Mouse (Mus musculus): ENCODE measurements around the gene Ccdc141.

Ccdc141 gene

GRCm38 (mm10) chr2:77118102-77118501 lies 52.3 kb downstream of the Ccdc141 start:
- no peak for DNase-seq

DNA sequence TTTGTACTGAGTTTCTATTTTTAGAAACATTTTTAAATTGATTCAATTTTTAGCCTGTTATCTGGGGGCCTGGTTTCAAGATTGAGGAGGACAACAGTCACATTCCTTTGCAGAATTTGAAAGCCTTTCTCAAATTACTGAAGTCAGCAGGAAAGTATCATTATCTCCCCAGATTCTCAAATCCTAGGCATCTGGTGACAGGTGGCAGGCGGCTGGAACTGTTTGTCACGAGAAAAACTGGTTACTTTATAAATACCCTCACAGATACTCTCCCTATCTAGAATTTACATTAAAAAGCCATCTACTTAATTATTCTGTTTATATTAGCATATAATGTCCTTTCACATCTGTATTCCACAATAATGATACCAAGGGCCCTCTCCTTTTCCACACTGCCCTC lies 56.1 kb downstream of the Ccdc141 start:
- no peak for DNase-seq

DNA sequence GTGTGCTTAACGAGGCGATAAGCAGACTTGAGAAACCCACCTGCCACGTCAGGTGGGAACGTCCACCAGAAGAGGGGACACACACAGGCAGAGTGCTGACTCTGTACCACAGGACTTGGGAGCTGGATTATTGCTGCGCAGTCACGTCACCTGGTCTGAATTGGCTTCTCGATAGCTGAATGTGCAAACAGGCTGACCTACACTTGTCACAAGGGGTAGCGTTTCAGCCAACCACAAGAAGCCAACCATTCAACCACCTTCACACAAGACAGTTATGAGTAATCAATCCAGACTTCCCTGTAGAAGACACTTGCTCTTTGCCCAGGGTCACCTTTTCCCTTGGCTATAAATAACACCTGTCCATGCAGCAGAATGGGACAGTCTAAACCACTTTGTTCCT lies 56.6 kb downstream of the Ccdc141 start:
- DNase-seq = no peak

GRCm38 (mm10) chr2:77113026-77113425 lies 57.4 kb downstream of the Ccdc141 start:
- DNase-seq = no peak

DNA sequence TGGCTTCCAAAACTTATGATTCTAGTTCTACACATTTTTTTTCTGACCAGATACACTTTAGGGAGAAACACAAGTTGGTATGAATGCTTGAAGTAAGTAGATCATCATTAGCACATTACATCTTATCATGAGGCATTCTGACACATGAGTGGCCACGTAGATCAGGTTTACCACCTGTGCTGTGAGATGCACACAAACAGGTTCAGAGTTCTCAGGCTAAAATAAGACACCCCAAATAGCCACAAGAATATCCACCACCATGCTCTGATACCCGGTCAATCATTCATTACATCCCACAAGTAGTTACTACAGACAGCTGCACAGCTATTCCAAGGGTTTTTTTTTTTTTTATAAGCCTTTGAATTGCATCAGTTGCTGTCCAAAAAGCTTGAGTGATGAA lies 59.3 kb downstream of the Ccdc141 start:
- no peak for DNase-seq

DNA sequence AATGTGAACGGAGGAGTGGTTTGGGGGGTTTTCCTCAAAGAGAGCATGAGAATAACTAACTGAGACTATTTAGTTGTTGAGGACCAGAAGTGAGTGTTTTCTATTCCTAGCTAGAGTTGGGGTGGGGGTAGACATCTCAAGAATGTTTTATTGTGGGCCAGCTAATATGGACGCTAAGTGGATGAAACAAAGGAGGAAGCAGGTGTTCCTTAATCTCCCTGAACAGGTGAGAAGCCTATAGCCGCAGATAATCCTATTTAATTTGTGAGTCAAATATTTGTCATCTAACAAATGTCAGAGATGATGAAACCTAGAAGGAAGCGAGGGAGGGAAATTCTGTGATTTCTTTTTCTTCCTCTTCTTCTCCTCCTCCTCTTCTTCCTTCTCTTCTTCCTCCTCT lies 60.1 kb downstream of the Ccdc141 start:
- DNase-seq = no peak

- peak; percentile 82 for DNase-seq
Observed at GRCm38 (mm10) chr2:77109506-77110123, 60.8 kb downstream of the Ccdc141 start.

DNA sequence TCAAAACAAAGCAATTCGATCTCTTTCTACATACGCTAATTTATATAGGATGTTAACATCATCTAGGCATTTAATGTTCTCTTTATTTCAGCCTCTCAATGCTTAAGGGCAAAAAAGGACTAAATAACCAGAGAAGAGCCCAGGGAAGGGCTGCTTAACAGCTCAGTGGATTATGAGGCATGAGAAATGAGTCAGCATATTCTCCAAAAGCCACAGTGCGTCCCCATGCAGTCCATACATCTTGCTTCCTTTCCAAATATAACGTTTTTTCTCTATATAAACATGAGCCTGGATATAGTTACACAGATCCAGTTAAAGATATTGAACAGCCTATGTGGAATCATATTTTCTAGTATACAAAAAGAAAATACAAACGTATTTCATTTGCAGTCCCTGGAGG lies 61.9 kb downstream of the Ccdc141 start:
- no peak for DNase-seq

- DNase-seq = no peak
Observed at GRCm38 (mm10) chr2:77106150-77106549, 64.3 kb downstream of the Ccdc141 start.

- DNase-seq = no peak
Observed at GRCm38 (mm10) chr2:77105006-77105715, 65.3 kb downstream of the Ccdc141 start.

GRCm38 (mm10) chr2:77102516-77102915 lies 67.9 kb downstream of the Ccdc141 start:
- no peak for DNase-seq

DNA sequence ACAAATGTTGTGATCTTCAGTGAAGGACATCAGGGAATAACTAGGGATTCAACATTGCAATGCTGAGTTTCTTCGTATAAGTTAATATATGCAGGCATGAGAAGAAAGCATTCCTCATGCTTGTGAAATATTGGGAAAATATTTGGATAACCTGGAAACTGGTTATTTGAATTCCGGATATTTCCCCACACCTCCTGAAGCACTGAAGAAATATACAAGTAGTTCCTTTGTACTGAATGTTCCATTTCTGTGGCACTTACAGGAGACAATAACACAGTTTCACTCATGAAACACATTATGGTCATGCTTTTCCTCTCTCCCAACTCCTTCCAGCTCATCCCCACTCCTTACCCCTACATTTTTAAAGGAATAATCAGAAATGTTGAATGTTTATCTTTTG lies 70.6 kb downstream of the Ccdc141 start:
- no peak for DNase-seq

GRCm38 (mm10) chr2:77098769-77099168 lies 71.7 kb downstream of the Ccdc141 start:
- no peak for DNase-seq

DNA sequence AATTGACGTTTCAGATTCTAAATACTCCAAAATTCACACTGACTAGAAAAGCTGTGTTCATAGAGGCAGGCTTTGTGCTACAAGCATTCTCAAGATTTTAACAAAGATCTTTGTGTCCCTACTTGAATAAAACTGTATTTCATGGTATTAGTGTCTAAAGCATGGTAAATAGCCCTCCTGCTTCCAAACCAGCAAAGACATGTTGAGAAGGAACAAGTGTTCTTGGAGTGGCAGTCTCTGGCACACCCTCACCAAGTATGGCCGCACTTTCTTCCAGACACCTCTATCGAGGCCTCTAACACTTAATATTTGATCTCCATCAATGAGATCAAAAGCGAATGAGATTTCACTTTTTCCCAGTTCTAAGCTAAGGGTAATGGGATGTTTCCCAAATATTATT lies 78.7 kb downstream of the Ccdc141 start:
- DNase-seq = no peak

DNA sequence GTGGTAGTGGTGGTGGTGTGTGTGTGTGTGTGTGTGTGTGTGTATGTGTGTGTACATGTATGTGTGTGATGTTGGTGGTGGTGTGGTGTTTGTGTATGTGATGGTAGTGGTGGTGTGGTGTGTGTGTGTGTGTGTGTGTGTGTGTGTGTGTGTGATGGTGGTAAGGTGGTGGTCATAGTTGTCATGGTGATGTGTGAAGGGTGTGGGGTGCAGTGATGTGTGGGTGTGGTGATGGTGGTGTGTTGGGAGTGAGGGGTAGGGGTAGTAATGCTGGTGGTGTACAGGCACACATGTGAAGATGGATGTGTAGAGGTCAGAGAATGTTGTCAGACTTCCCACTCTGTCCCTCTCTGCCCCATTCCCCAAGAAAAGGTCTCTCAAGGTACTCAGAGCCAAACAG lies 85.1 kb downstream of the Ccdc141 start:
- DNase-seq = no peak

DNA sequence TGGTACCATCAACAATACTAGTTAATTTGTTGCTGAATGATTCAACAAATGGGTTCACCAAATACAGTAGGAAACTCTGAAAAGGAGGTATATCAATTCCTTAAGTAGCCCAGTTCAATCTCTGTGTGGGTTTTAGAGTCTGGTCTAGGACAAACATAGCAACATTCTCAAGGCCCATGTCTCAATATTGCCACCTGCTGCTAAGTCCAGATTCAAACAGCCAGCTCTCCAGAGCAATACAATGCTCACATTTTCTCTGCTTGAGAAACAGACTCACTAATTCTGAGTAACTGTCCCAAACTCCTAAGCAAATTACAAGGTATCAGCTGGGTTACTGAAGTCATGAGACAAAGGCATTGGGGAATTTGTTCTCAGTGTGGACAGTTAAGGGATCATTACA lies 85.8 kb downstream of the Ccdc141 start:
- DNase-seq = no peak

GRCm38 (mm10) chr2:77081156-77081555 lies 89.3 kb downstream of the Ccdc141 start:
- DNase-seq = no peak

GRCm38 (mm10) chr2:77080657-77081056 lies 89.8 kb downstream of the Ccdc141 start:
- DNase-seq = no peak

GRCm38 (mm10) chr2:77078746-77079145 lies 91.7 kb downstream of the Ccdc141 start:
- DNase-seq = no peak

DNA sequence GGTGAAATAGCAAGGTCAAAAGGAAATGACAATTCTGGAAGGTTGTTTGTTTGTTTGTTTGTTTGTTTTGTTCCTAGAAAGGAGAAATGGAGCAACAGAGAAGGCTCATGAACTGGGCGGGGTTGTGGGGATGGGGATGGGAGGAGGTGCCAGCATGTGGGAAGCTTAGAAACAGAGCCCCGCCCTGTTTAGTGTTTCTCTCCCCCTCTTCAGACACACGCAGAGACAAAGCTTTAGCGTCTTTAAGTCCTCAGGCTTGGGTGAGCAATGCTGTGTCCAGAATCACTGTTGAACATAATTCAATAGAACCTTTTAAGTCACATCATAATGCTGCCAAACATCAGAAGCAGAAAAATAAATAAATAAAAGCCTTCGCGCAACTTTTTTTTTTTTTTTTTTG lies 96.1 kb downstream of the Ccdc141 start:
- DNase-seq = no peak

DNA sequence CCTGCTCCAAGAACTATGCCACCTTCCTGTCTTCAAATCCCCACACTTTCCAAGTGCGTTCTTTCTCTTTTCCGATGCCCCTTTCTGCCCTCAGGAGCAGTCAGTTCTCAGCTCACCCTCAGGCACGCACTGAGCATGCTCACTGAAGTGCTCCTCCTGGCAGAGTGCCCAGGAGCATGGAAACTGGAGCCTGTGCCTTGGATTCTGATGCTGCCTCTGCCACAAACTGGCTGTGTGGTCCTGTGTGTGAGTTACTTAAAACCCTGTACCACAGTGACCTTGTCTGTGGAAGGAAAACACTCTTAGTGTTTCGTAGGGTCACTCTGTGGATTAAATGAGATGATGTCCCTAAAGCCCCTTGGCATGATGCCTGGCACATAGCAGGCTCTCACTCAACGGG lies 96.5 kb downstream of the Ccdc141 start:
- DNase-seq = peak; percentile 10

DNA sequence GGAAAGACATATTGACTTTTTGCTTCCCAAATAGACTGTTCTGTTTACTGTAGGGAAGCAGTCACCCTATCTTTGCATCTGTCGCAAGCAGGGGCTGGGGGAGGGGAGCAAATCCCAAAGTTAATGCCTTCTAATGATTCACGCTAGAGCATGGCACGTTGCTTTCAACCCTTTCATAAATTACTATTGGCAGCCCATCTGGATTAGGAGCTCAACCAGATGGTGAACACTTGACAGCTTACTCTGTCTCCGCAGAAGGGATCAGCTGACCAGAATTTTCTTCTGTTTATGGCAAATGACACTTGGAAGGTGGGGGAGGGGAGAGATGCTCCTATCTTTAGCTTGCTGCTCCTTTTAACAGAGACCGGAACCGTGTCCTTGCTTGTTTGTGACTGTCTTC lies 105.1 kb downstream of the Ccdc141 start:
- DNase-seq = no peak

GRCm38 (mm10) chr2:77061871-77062270 lies 108.6 kb downstream of the Ccdc141 start:
- DNase-seq = peak; percentile 42

DNA sequence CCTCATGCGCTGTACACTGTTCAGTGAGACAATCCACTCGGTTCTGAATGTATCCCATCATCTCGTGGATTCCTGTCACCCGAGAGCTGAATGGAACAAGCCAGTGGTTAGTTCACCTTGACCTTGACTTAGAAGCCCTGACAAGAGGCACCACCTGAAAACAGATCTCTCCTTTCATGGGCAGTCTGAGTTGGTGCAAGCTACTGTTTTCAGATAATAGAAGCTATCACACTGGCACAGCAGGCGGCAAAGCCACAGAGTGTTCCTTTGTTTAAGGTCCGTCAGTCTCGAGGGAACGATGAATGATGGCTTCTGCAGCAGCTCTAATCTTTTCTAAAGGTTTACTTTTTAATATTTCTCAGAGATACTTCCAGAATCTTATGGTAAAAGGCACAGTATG lies 110.8 kb downstream of the Ccdc141 start:
- no peak for DNase-seq

DNA sequence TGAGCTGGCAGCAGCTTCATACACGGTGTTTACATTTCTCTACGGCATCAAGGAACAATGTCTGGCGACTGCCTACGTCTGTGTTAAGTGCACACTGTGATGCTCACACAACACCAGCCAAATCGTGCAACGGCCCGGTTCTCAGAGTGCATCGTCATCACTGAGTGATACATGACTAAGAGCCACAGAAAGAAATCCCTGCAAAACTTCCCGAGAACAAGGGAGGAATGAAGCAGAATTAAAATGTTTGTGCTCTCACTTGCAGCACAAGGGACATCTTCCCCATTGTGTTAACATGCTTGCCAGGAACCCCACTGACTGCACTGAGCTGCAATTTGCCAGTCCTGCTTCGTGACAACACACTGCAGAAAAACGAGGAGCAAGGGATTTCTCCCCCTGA lies 114.1 kb downstream of the Ccdc141 start:
- peak; percentile 4 for DNase-seq
